Mouse (Mus musculus): ENCODE measurements at regions not wholly inside any gene's neighbourhood (a gene's known extent, or its start where the extent isn't known, plus 50 kb on each side); places are given as distances from the start of the nearest gene placed in this dataset.

GRCm38 (mm10) chr12:25211331-25211730, 114.4 kb upstream of the Id2 start:
- no peak overlapping the region for H3K27ac ChIP-seq (ENCODE audit: insufficient read depth, low read length)
- H3K4me1 ChIP-seq (ENCODE audit: control insufficient read depth, insufficient read depth, low read length) = no peaks in the 10 kb centered on the region
- no peak for TF ChIP-seq CTCF (IDR thresholded peaks at IDR 0.05; ENCODE audit: low read depth, low read length)
- TF ChIP-seq POLR2A (IDR thresholded peaks at IDR 0.05; ENCODE audit: insufficient read depth, low read length) = no peak
- no peak for TF ChIP-seq EP300 (IDR thresholded peaks at IDR 0.05; ENCODE audit: insufficient read depth, low read depth, low read length)
- H3K9me3 ChIP-seq (replicated peaks; ENCODE audit: control insufficient read depth, insufficient read depth, low read length, poor library complexity, severe bottlenecking) = no peaks in the 10 kb centered on the region
- H3K36me3 ChIP-seq (ENCODE audit: control insufficient read depth, insufficient read depth, low read length, poor library complexity, severe bottlenecking) = no peaks in the 10 kb centered on the region
- H3K4me3 ChIP-seq (ENCODE audit: low read depth, low read length) = no peak overlapping the region
- no peak overlapping the region for H3K9ac ChIP-seq (ENCODE audit: low read depth, poor library complexity, severe bottlenecking)
- no peaks in the 10 kb centered on the region for H3K27me3 ChIP-seq (ENCODE audit: control insufficient read depth, insufficient read depth, low read length, poor library complexity, severe bottlenecking)

- H3K9me3 ChIP-seq (replicated peaks; ENCODE audit: control insufficient read depth, insufficient read depth, low read length, poor library complexity, severe bottlenecking) = no peaks in the 10 kb centered on the region
- H3K4me3 ChIP-seq (ENCODE audit: low read depth, low read length) = no peak overlapping the region
- no peak overlapping the region for H3K27ac ChIP-seq (ENCODE audit: insufficient read depth, low read length)
- no peak overlapping the region for H3K9ac ChIP-seq (ENCODE audit: low read depth, poor library complexity, severe bottlenecking)
- no peaks in the 10 kb centered on the region for H3K4me1 ChIP-seq (ENCODE audit: control insufficient read depth, insufficient read depth, low read length)
- H3K36me3 ChIP-seq (ENCODE audit: control insufficient read depth, insufficient read depth, low read length, poor library complexity, severe bottlenecking) = no peaks in the 10 kb centered on the region
- no peaks in the 10 kb centered on the region for H3K27me3 ChIP-seq (ENCODE audit: control insufficient read depth, insufficient read depth, low read length, poor library complexity, severe bottlenecking)
- TF ChIP-seq CTCF (IDR thresholded peaks at IDR 0.05; ENCODE audit: low read depth, low read length) (no peak), POLR2A (IDR thresholded peaks at IDR 0.05; ENCODE audit: insufficient read depth, low read length) (no peak), EP300 (IDR thresholded peaks at IDR 0.05; ENCODE audit: insufficient read depth, low read depth, low read length) (no peak)
Measured at GRCm38 (mm10) chr12:25210597-25210996, 113.7 kb upstream of the Id2 start.

GRCm38 (mm10) chr12:25209333-25209728, 112.4 kb upstream of the Id2 start:
- H3K27ac ChIP-seq (ENCODE audit: insufficient read depth, low read length) = no peak overlapping the region
- H3K9ac ChIP-seq (ENCODE audit: low read depth, poor library complexity, severe bottlenecking) = no peak overlapping the region
- H3K4me3 ChIP-seq (ENCODE audit: low read depth, low read length) = no peak overlapping the region
- no peaks in the 10 kb centered on the region for H3K4me1 ChIP-seq (ENCODE audit: control insufficient read depth, insufficient read depth, low read length)
- no peaks in the 10 kb centered on the region for H3K36me3 ChIP-seq (ENCODE audit: control insufficient read depth, insufficient read depth, low read length, poor library complexity, severe bottlenecking)
- no peaks in the 10 kb centered on the region for H3K27me3 ChIP-seq (ENCODE audit: control insufficient read depth, insufficient read depth, low read length, poor library complexity, severe bottlenecking)
- TF ChIP-seq EP300 (IDR thresholded peaks at IDR 0.05; ENCODE audit: insufficient read depth, low read depth, low read length) = no peak
- no peak for TF ChIP-seq CTCF (IDR thresholded peaks at IDR 0.05; ENCODE audit: low read depth, low read length)
- no peak for TF ChIP-seq POLR2A (IDR thresholded peaks at IDR 0.05; ENCODE audit: insufficient read depth, low read length)
- H3K9me3 ChIP-seq (replicated peaks; ENCODE audit: control insufficient read depth, insufficient read depth, low read length, poor library complexity, severe bottlenecking) = no peaks in the 10 kb centered on the region

- Histone ChIP-seq H3K27ac (ENCODE audit: insufficient read depth, low read length) (no peak overlapping the region), H3K36me3 (ENCODE audit: control insufficient read depth, insufficient read depth, low read length, poor library complexity, severe bottlenecking) (no peaks in the 10 kb centered on the region), H3K9me3 (replicated peaks; ENCODE audit: control insufficient read depth, insufficient read depth, low read length, poor library complexity, severe bottlenecking) (no peaks in the 10 kb centered on the region), H3K4me1 (ENCODE audit: control insufficient read depth, insufficient read depth, low read length) (no peaks in the 10 kb centered on the region), H3K9ac (ENCODE audit: low read depth, poor library complexity, severe bottlenecking) (no peak overlapping the region), H3K4me3 (ENCODE audit: low read depth, low read length) (no peak overlapping the region), H3K27me3 (ENCODE audit: control insufficient read depth, insufficient read depth, low read length, poor library complexity, severe bottlenecking) (no peaks in the 10 kb centered on the region)
- TF ChIP-seq EP300 (IDR thresholded peaks at IDR 0.05; ENCODE audit: insufficient read depth, low read depth, low read length) (peak; percentile 85), POLR2A (IDR thresholded peaks at IDR 0.05; ENCODE audit: insufficient read depth, low read length) (no peak), CTCF (IDR thresholded peaks at IDR 0.05; ENCODE audit: low read depth, low read length) (no peak)
Measured at GRCm38 (mm10) chr12:25208670-25209332, 111.9 kb upstream of the Id2 start.

GRCm38 (mm10) chr12:25203371-25204067, 106.6 kb upstream of the Id2 start:
- Histone ChIP-seq H3K4me1 (ENCODE audit: control insufficient read depth, insufficient read depth, low read length) (no peaks in the 10 kb centered on the region), H3K27me3 (ENCODE audit: control insufficient read depth, insufficient read depth, low read length, poor library complexity, severe bottlenecking) (no peaks in the 10 kb centered on the region), H3K4me3 (ENCODE audit: low read depth, low read length) (no peak overlapping the region), H3K9me3 (replicated peaks; ENCODE audit: control insufficient read depth, insufficient read depth, low read length, poor library complexity, severe bottlenecking) (0 out of 2 replicates have a peak, but pooled peaks cover 3% of the 10 kb centered on the region), H3K36me3 (ENCODE audit: control insufficient read depth, insufficient read depth, low read length, poor library complexity, severe bottlenecking) (no peaks in the 10 kb centered on the region), H3K27ac (ENCODE audit: insufficient read depth, low read length) (no peak overlapping the region), H3K9ac (ENCODE audit: low read depth, poor library complexity, severe bottlenecking) (no peak overlapping the region)
- TF ChIP-seq POLR2A (IDR thresholded peaks at IDR 0.05; ENCODE audit: insufficient read depth, low read length) = no peak
- no peak for TF ChIP-seq CTCF (IDR thresholded peaks at IDR 0.05; ENCODE audit: low read depth, low read length)
- TF ChIP-seq EP300 (IDR thresholded peaks at IDR 0.05; ENCODE audit: insufficient read depth, low read depth, low read length) = no peak

GRCm38 (mm10) chr12:25200161-25200560, 103.2 kb upstream of the Id2 start:
- H3K27me3 ChIP-seq (ENCODE audit: control insufficient read depth, insufficient read depth, low read length, poor library complexity, severe bottlenecking) = no peaks in the 10 kb centered on the region
- no peak overlapping the region for H3K9ac ChIP-seq (ENCODE audit: low read depth, poor library complexity, severe bottlenecking)
- 0 out of 2 replicates have a peak, but pooled peaks cover 3% of the 10 kb centered on the region for H3K9me3 ChIP-seq (replicated peaks; ENCODE audit: control insufficient read depth, insufficient read depth, low read length, poor library complexity, severe bottlenecking)
- no peak overlapping the region for H3K27ac ChIP-seq (ENCODE audit: insufficient read depth, low read length)
- no peaks in the 10 kb centered on the region for H3K36me3 ChIP-seq (ENCODE audit: control insufficient read depth, insufficient read depth, low read length, poor library complexity, severe bottlenecking)
- H3K4me3 ChIP-seq (ENCODE audit: low read depth, low read length) = no peak overlapping the region
- no peaks in the 10 kb centered on the region for H3K4me1 ChIP-seq (ENCODE audit: control insufficient read depth, insufficient read depth, low read length)
- TF ChIP-seq POLR2A (IDR thresholded peaks at IDR 0.05; ENCODE audit: insufficient read depth, low read length) (no peak), EP300 (IDR thresholded peaks at IDR 0.05; ENCODE audit: insufficient read depth, low read depth, low read length) (no peak), CTCF (IDR thresholded peaks at IDR 0.05; ENCODE audit: low read depth, low read length) (no peak)
